Mouse (Mus musculus) lung, postnatal 0 days (tissue): ENCODE measurements around the gene Gsdma. TPM values are rescaled to one million over a fixed set of nuclear protein-coding genes. Genes with fewer than 3 reads are reported as not detected.
A peak's percentile ranks its signal among the peaks of the same experiment; 100 is the strongest.

Experiments
- ATAC-seq: fragments of 200-750 bp; cut with Nextera tagmentation; 2 replicates; pipeline ENCODE4 v1.8.0; 2017; ENCODE audit warnings: moderate library complexity
- DNase-seq: peaks from one replicate; pipeline ENCODE4 v3.0.0-alpha.2; 2016; ENCODE audit warnings: low spot score
- H3K27ac ChIP-seq: fragments of 300-500 bp; sonication (generic); 2 replicates; pipeline ENCODE4 v1.5.1; 2014; ENCODE audit warnings: antibody characterized with exemption, mild to moderate bottlenecking, low read length, mixed read lengths
- H3K27me3 ChIP-seq: fragments of 300-500 bp; sonication (generic); replicated peaks from 2 replicates; pipeline ENCODE4 v1.6.1; 2014; ENCODE audit warnings: low read length, mixed read lengths; ENCODE audit not compliant: insufficient read depth
- H3K36me3 ChIP-seq: fragments of 300-500 bp; sonication (generic); 2 replicates; pipeline ENCODE4 v1.6.1; 2014; ENCODE audit warnings: low read length, mixed read lengths; ENCODE audit not compliant: insufficient read depth
- H3K4me1 ChIP-seq: fragments of 300-500 bp; sonication (generic); 2 replicates; pipeline ENCODE4 v1.6.1; 2014; ENCODE audit warnings: antibody characterized with exemption, low read depth, low read length, mixed read lengths; ENCODE audit not compliant: insufficient read depth
- H3K4me2 ChIP-seq: fragments of 300-500 bp; sonication (generic); replicated peaks from 2 replicates; pipeline ENCODE4 v1.6.1; 2014; ENCODE audit warnings: low read depth, mild to moderate bottlenecking, low read length, moderate library complexity, mixed read lengths
- H3K4me3 ChIP-seq: fragments of 300-500 bp; sonication (generic); 2 replicates; pipeline ENCODE4 v1.5.1; 2014; ENCODE audit warnings: low read depth, low read length
- H3K9ac ChIP-seq: fragments of 300-500 bp; sonication (generic); replicated peaks from 2 replicates; pipeline ENCODE4 v1.6.1; 2014; ENCODE audit warnings: low read depth, mild to moderate bottlenecking
- H3K9me3 ChIP-seq: fragments of 300-500 bp; sonication (generic); 2 replicates; pipeline ENCODE4 v1.6.1; 2016; ENCODE audit warnings: low read length, mixed read lengths
- CTCF ChIP-seq: IDR thresholded peaks from 2 replicates; pipeline ENCODE4 v1.5.1; 2016; ENCODE audit warnings: antibody characterized with exemption, mild to moderate bottlenecking
- EP300 ChIP-seq: IDR thresholded peaks from 2 replicates; pipeline ENCODE4 v1.6.1; 2016; ENCODE audit warnings: antibody characterized with exemption, mild to moderate bottlenecking, control low read depth
- WGBS: fragments of 180-500 bp; shearing (Covaris S2); extraction: QIAGEN DNeasy Blood & Tissue Kit; methylation state at CpG from one replicate; pipeline ENCODE4 v1.1.7; 2014; 5-methylcytosine and 5-hydroxymethylcytosine counted together
- polyA plus RNA-seq: library from polyadenylated mRNA; unstranded; fragments of >200 nt; fragmentation: Nextera tagmentation; extraction: Ambion mirVana; gene quantifications from 2 replicates; pipeline ENCODE4 v1.2.1, GENCODE M21; 2015

Gene Gsdma
- polyA plus RNA-seq, 1 experiment from 2014 or later: not detected

DNA sequence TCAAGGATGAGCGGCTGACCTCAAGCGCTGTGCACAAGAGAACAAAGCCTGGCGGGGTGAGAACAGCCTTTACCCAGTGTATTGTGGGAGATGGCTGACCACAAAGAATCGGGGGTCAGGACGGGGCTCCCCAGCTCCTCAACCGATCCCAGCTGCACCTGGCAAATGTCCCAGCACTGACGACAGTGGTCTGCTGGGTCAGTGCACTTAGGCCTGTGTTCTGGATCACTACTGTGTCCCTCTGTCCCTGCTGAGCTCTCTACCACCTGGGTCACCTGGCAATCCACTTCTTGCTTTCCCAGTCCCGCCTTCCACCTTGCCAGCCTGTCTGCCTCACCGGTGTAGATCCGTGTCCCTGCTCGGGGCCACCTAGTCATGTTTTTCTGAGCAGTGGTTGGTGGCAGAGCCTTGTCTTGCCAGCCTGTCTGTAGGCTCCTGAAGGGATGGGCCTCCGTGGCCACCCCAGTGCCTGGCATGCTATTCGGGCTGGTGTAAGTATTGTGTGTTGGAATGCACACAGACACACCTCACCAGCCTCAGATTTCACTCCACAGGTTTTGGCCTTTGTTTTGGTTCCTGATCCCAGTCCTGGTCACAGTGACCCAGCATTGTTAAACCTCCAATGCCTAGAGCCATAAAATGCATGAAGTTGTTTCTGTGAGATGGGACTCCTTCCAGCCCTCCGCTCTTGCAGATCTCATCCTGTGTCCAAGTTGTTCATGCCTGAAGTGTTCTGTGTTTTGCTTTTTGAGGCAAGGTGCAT lies 32.5 kb downstream of the Gsdma start:
- Histone ChIP-seq H3K27ac (no peak overlapping the region), H3K27me3 (no peaks in the 10 kb centered on the region), H3K4me2 (no peak overlapping the region), H3K4me3 (no peak overlapping the region), H3K9me3 (no peaks in the 10 kb centered on the region), H3K36me3 (peaks cover 32% of the 10 kb centered on the region), H3K9ac (no peak overlapping the region), H3K4me1 (no peaks in the 10 kb centered on the region)
- TF ChIP-seq CTCF: no peak
- TF ChIP-seq EP300: no peak
- WGBS: 80% methylated on average over 14 of the region's 14 CpGs
- no peak for ATAC-seq
- no peak for DNase-seq

DNA sequence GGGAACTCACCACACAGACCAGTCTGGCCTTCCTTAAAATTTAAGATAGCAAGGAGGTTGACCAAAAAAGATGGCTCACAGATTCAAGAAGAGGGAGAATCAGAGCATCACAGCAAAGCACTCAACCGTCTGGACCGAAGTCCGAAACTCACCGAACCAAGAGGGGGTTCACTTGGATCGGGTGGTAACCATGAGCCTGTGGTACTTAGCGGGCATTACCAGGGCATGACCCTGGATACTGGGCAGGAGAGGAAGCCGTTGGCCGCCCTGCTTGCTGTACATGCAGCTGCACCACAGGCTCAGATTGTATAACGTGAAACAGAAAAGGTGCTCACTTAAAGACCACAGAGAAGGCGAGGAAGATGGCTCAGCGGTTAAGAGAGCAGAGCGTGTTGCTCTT lies 33.1 kb downstream of the Gsdma start:
- no peak overlapping the region for H3K4me3 ChIP-seq
- H3K27ac ChIP-seq: no peak overlapping the region
- no peak overlapping the region for H3K9ac ChIP-seq
- H3K9me3 ChIP-seq: no peaks in the 10 kb centered on the region
- ATAC-seq: no peak
- DNase-seq: no peak
- H3K36me3 ChIP-seq: peaks cover 29% of the 10 kb centered on the region
- TF ChIP-seq EP300: no peak
- no peak for TF ChIP-seq CTCF
- H3K4me2 ChIP-seq: no peak overlapping the region
- H3K4me1 ChIP-seq: no peaks in the 10 kb centered on the region
- no peaks in the 10 kb centered on the region for H3K27me3 ChIP-seq
- 90% methylated on average over 12 of the region's 12 CpGs for WGBS

DNA sequence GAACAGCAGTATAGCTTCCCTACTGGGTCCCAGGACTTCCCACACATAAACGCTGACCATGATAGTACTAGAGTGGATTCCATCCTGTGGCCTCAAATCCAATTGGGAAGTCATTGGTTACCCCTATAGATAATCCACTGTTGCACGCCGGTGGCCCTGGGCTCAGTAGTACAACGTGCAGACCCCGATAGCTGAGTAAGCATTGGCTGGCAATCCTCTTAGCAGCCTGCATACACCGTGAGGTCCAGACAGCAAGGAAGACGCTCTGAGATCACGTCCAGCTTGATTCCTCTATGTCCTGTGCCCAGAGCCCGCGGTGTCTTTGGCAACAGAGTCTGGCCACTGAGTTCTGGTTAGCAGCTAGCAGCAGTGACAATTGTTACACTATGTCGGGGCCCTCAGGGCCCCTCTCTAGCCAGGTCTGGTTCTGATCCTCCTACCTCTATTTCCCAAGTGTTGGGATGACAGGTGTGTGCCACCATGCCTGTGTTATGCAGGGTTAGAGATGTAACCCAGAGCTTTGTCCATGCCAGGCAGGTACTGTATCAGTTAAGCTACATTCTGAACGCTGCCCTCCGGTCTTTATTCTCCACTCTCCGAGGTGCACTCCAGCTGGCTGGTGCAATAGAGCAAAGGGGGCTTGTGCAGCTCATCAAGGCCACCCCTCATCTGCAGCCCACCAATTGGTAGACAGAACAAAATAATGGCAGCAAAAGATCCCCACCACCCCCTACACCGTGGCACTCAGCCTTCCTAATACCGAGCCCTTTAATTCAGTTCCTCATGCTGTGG lies 34.9 kb downstream of the Gsdma start:
- TF ChIP-seq EP300 (no peak), CTCF (no peak)
- DNase-seq (no peak), ATAC-seq (no peak)
- Histone ChIP-seq H3K9ac (no peak overlapping the region), H3K36me3 (peaks cover 17% of the 10 kb centered on the region), H3K4me3 (no peak overlapping the region), H3K27me3 (no peaks in the 10 kb centered on the region), H3K4me2 (no peak overlapping the region), H3K27ac (no peak overlapping the region), H3K4me1 (no peaks in the 10 kb centered on the region), H3K9me3 (no peaks in the 10 kb centered on the region)
- whole genome bisulfite sequencing: 77% methylated on average over 16 of the region's 16 CpGs

DNA sequence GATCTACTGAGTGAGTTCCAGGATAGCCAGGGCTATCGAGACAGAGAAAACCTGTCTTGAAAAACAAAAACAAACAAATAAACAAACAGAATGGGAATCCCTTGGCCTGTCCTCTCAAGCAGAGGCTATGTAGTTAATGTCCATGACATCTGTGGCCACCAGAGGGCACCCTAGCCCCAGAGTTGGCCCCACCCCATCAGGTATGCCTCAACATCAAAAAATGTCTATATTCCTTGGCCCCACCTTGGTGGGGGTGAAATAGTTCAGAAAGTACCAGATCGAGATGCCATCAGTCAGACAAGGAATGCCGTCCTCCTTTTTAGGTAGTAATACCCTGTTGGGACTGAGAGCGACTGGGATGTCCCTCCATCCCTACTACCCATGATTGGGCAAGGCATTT lies 35.8 kb downstream of the Gsdma start:
- ATAC-seq: peak; percentile 67
- WGBS: 12% methylated on average over 4 of the region's 4 CpGs

DNA sequence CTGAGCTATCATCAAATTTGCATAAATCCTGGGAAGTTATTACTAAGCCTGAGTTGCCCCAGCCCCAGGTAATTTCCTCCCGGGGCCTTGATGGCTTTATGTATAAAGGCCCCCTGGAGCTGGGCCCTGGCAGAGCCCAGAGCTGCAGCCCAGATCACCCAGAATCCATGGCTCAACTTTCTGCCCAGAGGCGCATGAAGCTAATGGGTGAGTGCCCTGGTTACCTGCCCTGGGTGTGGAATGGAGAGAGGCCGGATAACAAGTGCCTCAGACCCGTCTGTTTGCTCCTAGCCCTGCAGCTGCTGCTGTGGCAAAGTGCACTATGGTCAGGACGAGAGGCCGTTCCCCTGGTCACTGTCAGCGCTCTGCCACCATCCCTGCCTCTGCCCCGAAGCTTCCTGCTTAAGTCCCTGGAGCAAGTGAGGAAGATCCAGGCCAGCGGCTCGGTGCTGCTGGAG lies 37.1 kb downstream of the Gsdma start, which contains the start of gene Csf3:
TSS of gene Csf3 (plus strand) at position 51 of the 458 bp plus-strand sequence.
- H3K36me3 ChIP-seq: no peaks in the 10 kb centered on the region
- TF ChIP-seq CTCF (no peak), EP300 (no peak)
- no peak within 1 kb of the TSS for H3K4me3 ChIP-seq
- no peak within 1 kb of the TSS for H3K4me2 ChIP-seq
- no peak within 1 kb of the TSS for H3K9ac ChIP-seq
- H3K27ac ChIP-seq: no peak within 1 kb of the TSS
- 41% methylated on average over 10 of the region's 10 CpGs for WGBS
- DNase-seq: no peak
- H3K9me3 ChIP-seq: no peaks in the 10 kb centered on the region
- ATAC-seq: no peak
- H3K4me1 ChIP-seq: no peaks in the 10 kb centered on the region
- H3K27me3 ChIP-seq: no peaks in the 10 kb centered on the region

More for the DNA sequence above, 35.8 kb downstream of the Gsdma start:
- Histone ChIP-seq H3K27me3 (no peaks in the 10 kb centered on the region), H3K4me2 (no peak overlapping the region), H3K4me1 (no peaks in the 10 kb centered on the region), H3K36me3 (peaks cover 10% of the 10 kb centered on the region), H3K27ac (no peak overlapping the region), H3K9ac (no peak overlapping the region), H3K9me3 (no peaks in the 10 kb centered on the region), H3K4me3 (no peak overlapping the region)
- TF ChIP-seq EP300 (no peak), CTCF (peak; percentile 92)
- peak; percentile 88 for DNase-seq

DNA sequence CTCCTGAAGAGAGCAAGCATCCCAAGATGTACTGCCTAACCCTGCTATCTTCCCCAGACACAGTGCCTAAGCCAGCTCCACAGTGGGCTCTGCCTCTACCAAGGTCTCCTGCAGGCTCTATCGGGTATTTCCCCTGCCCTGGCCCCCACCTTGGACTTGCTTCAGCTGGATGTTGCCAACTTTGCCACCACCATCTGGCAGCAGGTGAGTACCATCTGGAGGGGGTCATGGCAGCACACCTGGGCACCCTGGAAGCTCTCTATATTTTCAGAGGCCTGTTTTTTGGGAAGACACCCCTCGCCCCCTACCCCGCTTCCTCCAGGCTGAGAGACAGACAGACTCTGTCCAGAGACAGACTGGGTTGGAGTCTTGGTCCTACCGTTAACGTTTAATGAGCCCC lies 38.2 kb downstream of the Gsdma start:
- no peak for ATAC-seq
- no peak overlapping the region for H3K9ac ChIP-seq
- H3K4me3 ChIP-seq: no peak overlapping the region
- H3K9me3 ChIP-seq: no peaks in the 10 kb centered on the region
- no peak overlapping the region for H3K27ac ChIP-seq
- H3K27me3 ChIP-seq: no peaks in the 10 kb centered on the region
- H3K36me3 ChIP-seq: no peaks in the 10 kb centered on the region
- TF ChIP-seq EP300 (no peak), CTCF (no peak)
- H3K4me1 ChIP-seq: no peaks in the 10 kb centered on the region; the same call in 1 of the 2 replicates
- 69% methylated on average over 5 of the region's 5 CpGs for WGBS
- no peak overlapping the region for H3K4me2 ChIP-seq
- no peak for DNase-seq
